Mouse (Mus musculus) heart, postnatal 0 days (tissue): ENCODE measurements around the gene Slc39a13. TPM values are rescaled to one million over a fixed set of nuclear protein-coding genes. Genes with fewer than 3 reads are reported as not detected.
A peak's percentile ranks its signal among the peaks of the same experiment; 100 is the strongest.
"Not testable (repeated sequence)": the region's sequence is repeated elsewhere in the genome, so short reads cannot be mapped to it uniquely, and the experiment has no call there.

Experiments used
- ATAC-seq: fragments of 200-750 bp; cut with Nextera tagmentation; 2 replicates; pipeline ENCODE4 v1.8.0; 2017; ENCODE audit warnings: low read depth, moderate number of reproducible peaks, moderate library complexity; ENCODE audit not compliant: insufficient read depth
- DNase-seq: peaks from one replicate; pipeline ENCODE4 v3.0.0-alpha.2; 2016; ENCODE audit warnings: low spot score
- H3K27ac ChIP-seq: fragments of 300-500 bp; sonication (generic); 2 replicates; pipeline ENCODE4 v1.5.1; 2014; ENCODE audit warnings: low read depth, mild to moderate bottlenecking
- H3K27me3 ChIP-seq: fragments of 300-500 bp; sonication (generic); 2 replicates; pipeline ENCODE4 v1.6.1; 2014; ENCODE audit warnings: low read length, mixed read lengths; ENCODE audit not compliant: control insufficient read depth, insufficient read depth
- H3K36me3 ChIP-seq: fragments of 300-500 bp; sonication (generic); replicated peaks from 2 replicates; pipeline ENCODE4 v1.6.1; 2014; ENCODE audit warnings: low read length, mixed read lengths; ENCODE audit not compliant: control insufficient read depth, insufficient read depth
- H3K4me1 ChIP-seq: fragments of 300-500 bp; sonication (generic); 2 replicates; pipeline ENCODE4 v1.6.1; 2014; ENCODE audit warnings: antibody characterized with exemption; ENCODE audit not compliant: control insufficient read depth, insufficient read depth
- H3K4me2 ChIP-seq: fragments of 300-500 bp; sonication (generic); 2 replicates; pipeline ENCODE4 v1.6.1; 2014; ENCODE audit warnings: low read depth, mild to moderate bottlenecking, low read length, moderate library complexity
- H3K4me3 ChIP-seq: fragments of 300-500 bp; sonication (generic); 2 replicates; pipeline ENCODE4 v1.5.1; 2014; ENCODE audit warnings: low read depth, low read length
- H3K9ac ChIP-seq: fragments of 300-500 bp; sonication (generic); replicated peaks from 2 replicates; pipeline ENCODE4 v1.6.1; 2014; ENCODE audit warnings: low read depth, low read length, mixed read lengths
- H3K9me3 ChIP-seq: fragments of 300-500 bp; sonication (generic); replicated peaks from 2 replicates; pipeline ENCODE4 v1.6.1; 2016; ENCODE audit warnings: low read length; ENCODE audit not compliant: control insufficient read depth
- CTCF ChIP-seq: IDR thresholded peaks from 2 replicates; pipeline ENCODE4 v1.5.1; 2016; ENCODE audit warnings: antibody characterized with exemption, control low read depth, low read depth
- EP300 ChIP-seq: IDR thresholded peaks from 2 replicates; pipeline ENCODE4 v1.6.1; 2016; ENCODE audit warnings: antibody characterized with exemption, low read depth
- WGBS: fragments of 180-500 bp; shearing (Covaris S2); extraction: QIAGEN DNeasy Blood & Tissue Kit; methylation state at CpG from one replicate; pipeline ENCODE4 v1.1.7; 2014; 5-methylcytosine and 5-hydroxymethylcytosine counted together
- polyA plus RNA-seq: library from polyadenylated mRNA; unstranded; fragments of >200 nt; fragmentation: Nextera tagmentation; extraction: Ambion mirVana; gene quantifications from 2 replicates; pipeline ENCODE4 v1.2.1, GENCODE M21; 2015
- total RNA-seq: library from RNA; depleted of rRNA; stranded (reverse); fragments of >200 nt; gene quantifications from 2 replicates; pipeline ENCODE4 v1.2.3, GENCODE M21; 2014; ENCODE audit warnings: low replicate concordance

The Slc39a13 gene
- total and polyA plus RNA-seq, 2 experiments from 2014 or later = 37.9 to 105 TPM

GRCm38 (mm10) chr2:91112491-91112890 is 42.3 kb upstream of the Slc39a13 start:
- DNase-seq (no peak), ATAC-seq (peak; percentile 24; the same call in 1 of the 2 replicates)
- no peak overlapping the region for H3K4me3 ChIP-seq
- peaks cover 11% of the 10 kb centered on the region; the same call in 1 of the 2 replicates for H3K4me1 ChIP-seq
- no peaks in the 10 kb centered on the region for H3K9me3 ChIP-seq
- peak; percentile 81 for TF ChIP-seq EP300
- TF ChIP-seq CTCF = no peak
- H3K27ac ChIP-seq = peak overlapping the region; percentile 52
- no peak overlapping the region for H3K4me2 ChIP-seq
- H3K9ac ChIP-seq = no peak overlapping the region
- no peaks in the 10 kb centered on the region for H3K36me3 ChIP-seq
- no peaks in the 10 kb centered on the region for H3K27me3 ChIP-seq
- WGBS = 27% methylated on average over 4 of the region's 4 CpGs

- WGBS = 86% methylated on average over 3 of the region's 3 CpGs
- H3K9me3 ChIP-seq, ATAC-seq, H3K27me3 ChIP-seq, H3K4me1 ChIP-seq, H3K9ac ChIP-seq, DNase-seq, H3K36me3 ChIP-seq, H3K27ac ChIP-seq, H3K4me3 ChIP-seq, H3K4me2 ChIP-seq: not testable (repeated sequence)
Measured at GRCm38 (mm10) chr2:91111832-91112231, 41.6 kb upstream of the Slc39a13 start.

GRCm38 (mm10) chr2:91110429-91110828 is 40.2 kb upstream of the Slc39a13 start:
- no peak overlapping the region for H3K4me2 ChIP-seq
- no peak overlapping the region for H3K9ac ChIP-seq
- H3K27me3 ChIP-seq = no peaks in the 10 kb centered on the region
- WGBS = 78% methylated on average over 6 of the region's 6 CpGs
- H3K36me3 ChIP-seq = no peaks in the 10 kb centered on the region
- H3K4me3 ChIP-seq = no peak overlapping the region
- peaks cover 7% of the 10 kb centered on the region; the same call in 1 of the 2 replicates for H3K4me1 ChIP-seq
- TF ChIP-seq CTCF (peak; percentile 12; the same call in 1 of the 2 replicates), EP300 (no peak)
- H3K27ac ChIP-seq = no peak overlapping the region
- DNase-seq (no peak), ATAC-seq (no peak)
- H3K9me3 ChIP-seq = no peaks in the 10 kb centered on the region

- 89% methylated on average over 5 of the region's 5 CpGs for WGBS
- TF ChIP-seq EP300 (no peak), CTCF (no peak)
- no peak overlapping the region for H3K4me3 ChIP-seq
- no peak for DNase-seq
- no peaks in the 10 kb centered on the region for H3K9me3 ChIP-seq
- H3K27ac ChIP-seq = no peak overlapping the region
- no peak overlapping the region for H3K4me2 ChIP-seq
- H3K27me3 ChIP-seq = no peaks in the 10 kb centered on the region
- H3K4me1 ChIP-seq = peaks cover 7% of the 10 kb centered on the region; the same call in 1 of the 2 replicates
- no peaks in the 10 kb centered on the region for H3K36me3 ChIP-seq
- no peak for ATAC-seq
- no peak overlapping the region for H3K9ac ChIP-seq
Measured at GRCm38 (mm10) chr2:91109807-91110385, 39.7 kb upstream of the Slc39a13 start.

- no peaks in the 10 kb centered on the region for H3K9me3 ChIP-seq
- H3K36me3 ChIP-seq = no peaks in the 10 kb centered on the region
- no peak for DNase-seq
- H3K9ac ChIP-seq = no peak overlapping the region
- TF ChIP-seq EP300 = no peak
- no peaks in the 10 kb centered on the region for H3K27me3 ChIP-seq
- WGBS = 83% methylated on average over 5 of the region's 5 CpGs
- H3K4me1 ChIP-seq = peaks cover 7% of the 10 kb centered on the region; the same call in 1 of the 2 replicates
- no peak overlapping the region for H3K4me2 ChIP-seq
- H3K27ac ChIP-seq = no peak overlapping the region
- ATAC-seq = no peak
- H3K4me3 ChIP-seq = no peak overlapping the region
Measured at GRCm38 (mm10) chr2:91109241-91109640, 39.0 kb upstream of the Slc39a13 start.

DNA sequence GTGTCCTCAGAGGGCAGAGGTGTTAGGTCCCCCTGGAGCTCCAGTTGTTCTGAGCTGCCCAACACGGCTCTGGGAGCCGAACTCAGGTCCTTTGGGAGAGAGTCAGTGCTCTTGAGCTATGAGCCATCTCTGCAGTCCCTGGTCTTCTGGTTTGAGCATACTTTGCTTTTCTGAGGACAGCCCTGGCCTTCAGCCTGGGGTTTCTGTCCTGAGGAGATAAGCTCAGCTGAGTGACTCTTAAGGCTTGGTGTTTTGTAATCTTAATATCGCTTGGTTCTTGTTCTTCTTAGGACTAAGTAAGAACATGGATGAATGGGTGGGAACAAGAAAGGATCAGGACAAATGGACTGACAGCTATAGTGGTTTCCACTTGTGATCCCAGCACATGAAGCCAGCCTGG is 37.9 kb upstream of the Slc39a13 start:
- no peak overlapping the region for H3K4me2 ChIP-seq
- WGBS = 70% methylated on average over 3 of the region's 3 CpGs
- ATAC-seq (no peak), DNase-seq (no peak)
- H3K4me3 ChIP-seq = no peak overlapping the region
- no peak for TF ChIP-seq EP300
- no peak for TF ChIP-seq CTCF
- no peaks in the 10 kb centered on the region for H3K9me3 ChIP-seq
- H3K27ac ChIP-seq = no peak overlapping the region
- H3K27me3 ChIP-seq = no peaks in the 10 kb centered on the region
- H3K36me3 ChIP-seq = no peaks in the 10 kb centered on the region
- no peak overlapping the region for H3K9ac ChIP-seq
- H3K4me1 ChIP-seq = peaks cover 7% of the 10 kb centered on the region; the same call in 1 of the 2 replicates
